Mouse (Mus musculus) lung, postnatal 0 days (tissue): ENCODE measurements around the gene Mcee.

ENCODE experiments used
- CTCF ChIP-seq: IDR thresholded peaks from 2 replicates; pipeline ENCODE4 v1.5.1; 2016; ENCODE audit warnings: antibody characterized with exemption, mild to moderate bottlenecking
- EP300 ChIP-seq: IDR thresholded peaks from 2 replicates; pipeline ENCODE4 v1.6.1; 2016; ENCODE audit warnings: antibody characterized with exemption, mild to moderate bottlenecking, control low read depth

DNA sequence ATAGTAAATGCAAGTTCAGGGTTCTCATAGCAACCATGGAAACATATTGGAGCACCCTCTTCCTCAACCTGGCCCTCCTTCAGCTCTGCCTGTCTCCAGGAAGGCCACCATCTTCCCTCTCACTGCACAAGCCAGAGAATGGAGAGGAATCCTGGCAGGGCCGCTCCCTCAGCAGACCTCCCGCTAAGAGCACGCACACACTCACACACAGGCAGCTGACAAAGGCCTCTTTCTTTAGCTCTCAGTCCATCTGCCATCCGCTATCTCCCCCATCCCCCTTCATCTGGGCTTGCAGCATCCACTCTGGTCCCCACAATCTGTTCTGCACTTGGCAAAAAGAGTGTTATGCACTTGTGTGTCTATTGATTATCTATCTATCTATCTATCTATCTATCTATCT is 59.0 kb downstream of the Mcee start:
- TF ChIP-seq EP300 (no peak), CTCF (no peak)
